Mouse (Mus musculus) heart, embryonic 15.5 days (tissue): Measurements from ENCODE around the gene Ids. TPM values are rescaled to one million over a fixed set of nuclear protein-coding genes. Genes with fewer than 3 reads are reported as not detected.
"Not testable (repeated sequence)": the region's sequence is repeated elsewhere in the genome, so short reads cannot be mapped to it uniquely, and the experiment has no call there.

Experiments used
- ATAC-seq: fragments of 200-750 bp; cut with Nextera tagmentation; replicated peaks from 2 replicates; pipeline ENCODE4 v1.8.0; 2017; ENCODE audit warnings: low read depth, moderate TSS enrichment; ENCODE audit not compliant: insufficient number of reproducible peaks, insufficient read depth, low FRiP score
- H3K27ac ChIP-seq: fragments of 300-500 bp; sonication (generic); 2 replicates; pipeline ENCODE4 v1.5.1; 2015; ENCODE audit warnings: mild to moderate bottlenecking, inconsistent platforms
- H3K27me3 ChIP-seq: fragments of 300-500 bp; sonication (generic); 2 replicates; pipeline ENCODE4 v1.6.1; 2015; ENCODE audit warnings: inconsistent platforms
- H3K36me3 ChIP-seq: fragments of 300-500 bp; sonication (generic); 2 replicates; pipeline ENCODE4 v1.6.1; 2015; ENCODE audit warnings: mild to moderate bottlenecking, inconsistent platforms
- H3K4me1 ChIP-seq: fragments of 300-500 bp; sonication (generic); replicated peaks from 2 replicates; pipeline ENCODE4 v1.6.1; 2015; ENCODE audit warnings: inconsistent platforms
- H3K4me2 ChIP-seq: fragments of 300-500 bp; sonication (generic); 2 replicates; pipeline ENCODE4 v1.6.1; 2015; ENCODE audit warnings: inconsistent platforms, mild to moderate bottlenecking, moderate library complexity
- H3K4me3 ChIP-seq: fragments of 300-500 bp; sonication (generic); 2 replicates; pipeline ENCODE4 v1.5.1; 2015; ENCODE audit warnings: mild to moderate bottlenecking, inconsistent platforms
- H3K9ac ChIP-seq: fragments of 300-500 bp; sonication (generic); 2 replicates; pipeline ENCODE4 v1.6.1; 2015; ENCODE audit warnings: mild to moderate bottlenecking, inconsistent platforms
- H3K9me3 ChIP-seq: fragments of 300-500 bp; sonication (generic); replicated peaks from 2 replicates; pipeline ENCODE4 v1.6.1; 2016; ENCODE audit warnings: inconsistent platforms
- WGBS: fragments of 180-500 bp; shearing (Covaris S2); methylation state at CpG from one replicate; pipeline ENCODE4 v1.1.7; 2015; ENCODE audit warnings: mixed read lengths; 5-methylcytosine and 5-hydroxymethylcytosine counted together
- polyA plus RNA-seq: library from polyadenylated mRNA; unstranded; fragments of >200 nt; fragmentation: Nextera tagmentation; extraction: Ambion mirVana; gene quantifications from 2 replicates; pipeline ENCODE4 v1.2.1, GENCODE M21; 2015

Ids gene
- polyA plus RNA-seq, result 1.5 and 1.6 TPM in 2 replicates

GRCm38 (mm10) chrX:70364661-70365613 lies at the start of gene Ids:
Gene Ids (minus strand): TSS chrX:70365084.
- ATAC-seq, result peak; percentile 94
- 18% methylated on average over 45 of the region's 45 CpGs for WGBS
- Histone ChIP-seq H3K9me3 (no peaks in the 10 kb centered on the region), H3K9ac (peak within 1 kb of the TSS; percentile 63), H3K4me2 (peak within 1 kb of the TSS; percentile 60), H3K36me3 (no peaks in the 10 kb centered on the region), H3K4me3 (peak within 1 kb of the TSS; percentile 57), H3K27me3 (no peaks in the 10 kb centered on the region), H3K27ac (peak within 1 kb of the TSS; percentile 64), H3K4me1 (no peaks in the 10 kb centered on the region)

GRCm38 (mm10) chrX:70392636-70393035 lies 27.8 kb upstream of the Ids start:
- H3K9me3 ChIP-seq, H3K4me2 ChIP-seq, H3K36me3 ChIP-seq, H3K4me3 ChIP-seq, ATAC-seq, H3K9ac ChIP-seq, H3K27me3 ChIP-seq, H3K27ac ChIP-seq, H3K4me1 ChIP-seq: not testable (repeated sequence)

- peak overlapping the region; percentile 60 for H3K4me2 ChIP-seq
- ATAC-seq, result peak; percentile 19; the same call in 1 of the 2 replicates
- 9% methylated on average over 11 of the region's 11 CpGs for WGBS
- H3K4me1 ChIP-seq, result peaks cover 7% of the 10 kb centered on the region; the same call in 1 of the 2 replicates
- no peaks in the 10 kb centered on the region for H3K36me3 ChIP-seq
- H3K27me3 ChIP-seq, result no peaks in the 10 kb centered on the region
- peak overlapping the region; percentile 82 for H3K27ac ChIP-seq
- H3K9me3 ChIP-seq, result no peaks in the 10 kb centered on the region
- peak overlapping the region; percentile 62 for H3K4me3 ChIP-seq
- H3K9ac ChIP-seq, result peak overlapping the region; percentile 54
These were observed 21.1 kb upstream of the Ids start for GRCm38 (mm10) chrX:70385962-70386351.

- Histone ChIP-seq H3K27ac (peak within 1 kb of the TSS; percentile 82), H3K4me3 (peak within 1 kb of the TSS; percentile 62), H3K36me3 (no peaks in the 10 kb centered on the region), H3K9me3 (no peaks in the 10 kb centered on the region), H3K4me2 (peak within 1 kb of the TSS; percentile 60), H3K9ac (peak within 1 kb of the TSS; percentile 54), H3K27me3 (no peaks in the 10 kb centered on the region), H3K4me1 (peaks cover 7% of the 10 kb centered on the region; the same call in 1 of the 2 replicates)
- 12% methylated on average over 22 of the region's 22 CpGs for WGBS
- ATAC-seq, result peak; percentile 85
These were observed 20.5 kb upstream of the Ids start, which contains the start of gene 1110012L19Rik for GRCm38 (mm10) chrX:70385276-70385961. Gene 1110012L19Rik (plus strand): TSS chrX:70385877.

GRCm38 (mm10) chrX:70384917-70385275 lies 20.0 kb upstream of the Ids start:
- peaks cover 7% of the 10 kb centered on the region; the same call in 1 of the 2 replicates for H3K4me1 ChIP-seq
- H3K9me3 ChIP-seq, result no peaks in the 10 kb centered on the region
- no peaks in the 10 kb centered on the region for H3K36me3 ChIP-seq
- H3K27ac ChIP-seq, result peak overlapping the region; percentile 82; the same call in 1 of the 2 replicates
- H3K9ac ChIP-seq, result peak overlapping the region; percentile 38; the same call in 1 of the 2 replicates
- ATAC-seq, result no peak
- H3K4me2 ChIP-seq, result peak overlapping the region; percentile 53
- 35% methylated on average over 3 of the region's 3 CpGs for WGBS
- no peaks in the 10 kb centered on the region for H3K27me3 ChIP-seq
- H3K4me3 ChIP-seq, result peak overlapping the region; percentile 62

- not testable (repeated sequence) for ATAC-seq, H3K4me3 ChIP-seq, H3K4me2 ChIP-seq, H3K27me3 ChIP-seq, H3K36me3 ChIP-seq, H3K4me1 ChIP-seq, H3K9me3 ChIP-seq, H3K9ac ChIP-seq, H3K27ac ChIP-seq
- WGBS, result 56% methylated on average over 5 of the region's 6 CpGs
These were observed 9.7 kb upstream of the Ids start for GRCm38 (mm10) chrX:70374469-70375110.

- H3K4me3 ChIP-seq, H3K4me1 ChIP-seq, H3K4me2 ChIP-seq, H3K9ac ChIP-seq, H3K9me3 ChIP-seq, ATAC-seq, H3K27me3 ChIP-seq, H3K36me3 ChIP-seq, H3K27ac ChIP-seq: not testable (repeated sequence)
- WGBS, result 23% methylated on average over 1 of the region's 6 CpGs
These were observed 4.9 kb upstream of the Ids start for GRCm38 (mm10) chrX:70369758-70370157.

GRCm38 (mm10) chrX:70364202-70364601 lies 682 bp downstream of the Ids start:
- H3K9me3 ChIP-seq, result no peaks in the 10 kb centered on the region
- peak overlapping the region; percentile 63; the same call in 1 of the 2 replicates for H3K9ac ChIP-seq
- no peak overlapping the region for H3K27ac ChIP-seq
- H3K4me1 ChIP-seq, result no peaks in the 10 kb centered on the region
- H3K27me3 ChIP-seq, result no peaks in the 10 kb centered on the region
- WGBS, result 61% methylated on average over 1 of the region's 1 CpGs
- H3K36me3 ChIP-seq, result no peaks in the 10 kb centered on the region
- no peak for ATAC-seq
- peak overlapping the region; percentile 60 for H3K4me2 ChIP-seq
- H3K4me3 ChIP-seq, result peak overlapping the region; percentile 57

GRCm38 (mm10) chrX:70363446-70363845 lies 1.4 kb downstream of the Ids start:
- no peaks in the 10 kb centered on the region for H3K36me3 ChIP-seq
- ATAC-seq, result no peak
- no peak overlapping the region for H3K4me2 ChIP-seq
- no peak overlapping the region for H3K4me3 ChIP-seq
- no peaks in the 10 kb centered on the region for H3K9me3 ChIP-seq
- no peaks in the 10 kb centered on the region for H3K27me3 ChIP-seq
- H3K9ac ChIP-seq, result no peak overlapping the region
- 74% methylated on average over 5 of the region's 5 CpGs for WGBS
- no peaks in the 10 kb centered on the region for H3K4me1 ChIP-seq
- H3K27ac ChIP-seq, result no peak overlapping the region

GRCm38 (mm10) chrX:70362985-70363384 lies 1.9 kb downstream of the Ids start:
- no peak overlapping the region for H3K9ac ChIP-seq
- H3K36me3 ChIP-seq, result no peaks in the 10 kb centered on the region
- no peaks in the 10 kb centered on the region for H3K27me3 ChIP-seq
- 82% methylated on average over 7 of the region's 7 CpGs for WGBS
- no peaks in the 10 kb centered on the region for H3K9me3 ChIP-seq
- H3K4me3 ChIP-seq, result no peak overlapping the region
- H3K4me2 ChIP-seq, result no peak overlapping the region
- ATAC-seq, result no peak
- no peaks in the 10 kb centered on the region for H3K4me1 ChIP-seq
- no peak overlapping the region for H3K27ac ChIP-seq
